Mouse (Mus musculus) kidney, adult 2 months (tissue): ENCODE results near the gene BC061237. TPM values are rescaled to one million over a fixed set of nuclear protein-coding genes. Genes with fewer than 3 reads are reported as not detected.
"Not testable (repeated sequence)": the region's sequence is repeated elsewhere in the genome, so short reads cannot be mapped to it uniquely, and the experiment has no call there.

Source experiments
- DNase-seq: peaks from one replicate; pipeline ENCODE4 v3.0.0; 2021
- H3K27ac ChIP-seq: fragments of 200-500 bp; 2 replicates; pipeline ENCODE4 v1.5.1; 2012; ENCODE audit warnings: low read depth, low read length, control low read depth, inconsistent platforms; ENCODE audit not compliant: insufficient read depth
- H3K27me3 ChIP-seq: fragments of 200-500 bp; replicated peaks from 2 replicates; pipeline ENCODE4 v1.6.1; 2012; ENCODE audit warnings: mild to moderate bottlenecking, moderate library complexity, low read length, inconsistent platforms; ENCODE audit not compliant: control insufficient read depth, insufficient read depth
- H3K36me3 ChIP-seq: fragments of 200-500 bp; 2 replicates; pipeline ENCODE4 v1.6.1; 2012; ENCODE audit warnings: mild to moderate bottlenecking, moderate library complexity, low read length, inconsistent platforms; ENCODE audit not compliant: control insufficient read depth, insufficient read depth
- H3K4me1 ChIP-seq: fragments of 200-500 bp; 2 replicates; pipeline ENCODE4 v1.6.1; 2011; ENCODE audit warnings: low read length; ENCODE audit not compliant: control insufficient read depth, insufficient read depth
- H3K4me3 ChIP-seq: fragments of 200-500 bp; 2 replicates; pipeline ENCODE4 v1.5.1; 2011; ENCODE audit warnings: mild to moderate bottlenecking, low read depth, low read length, control low read depth; ENCODE audit not compliant: insufficient read depth
- WGBS: fragments of 180-500 bp; shearing (Covaris S2); methylation state at CpG from one replicate; pipeline ENCODE4 v1.1.7; 2018; 5-methylcytosine and 5-hydroxymethylcytosine counted together
- polyA plus RNA-seq: library from polyadenylated mRNA; depleted of rRNA; stranded (reverse); fragments of >200 nt; gene quantifications from 2 replicates; pipeline ENCODE4 v1.2.3, GENCODE M21; 2012; rRNA removed

Gene BC061237
- not detected in 2 replicates for polyA plus RNA-seq

- H3K36me3 ChIP-seq, H3K4me1 ChIP-seq, H3K27ac ChIP-seq, H3K4me3 ChIP-seq, DNase-seq, H3K27me3 ChIP-seq: not testable (repeated sequence)
- WGBS = 100% methylated on average over 1 of the region's 1 CpGs
Measured at GRCm38 (mm10) chr14:44492163-44492562, at the start of gene BC061237. BC061237 (plus strand) TSS chr14:44492463.

GRCm38 (mm10) chr14:44517976-44518375, 25.7 kb downstream of the BC061237 start, which contains the start of gene Gm17093:
Gm17093 (plus strand) TSS chr14:44518276.
- WGBS = 87% methylated on average over 5 of the region's 5 CpGs
- not testable (repeated sequence) for H3K4me1 ChIP-seq, H3K4me3 ChIP-seq, H3K27ac ChIP-seq, H3K27me3 ChIP-seq, H3K36me3 ChIP-seq, DNase-seq

- not testable (repeated sequence) for H3K36me3 ChIP-seq, H3K27ac ChIP-seq, DNase-seq, H3K27me3 ChIP-seq, H3K4me3 ChIP-seq, H3K4me1 ChIP-seq
- WGBS = 77% methylated on average over 5 of the region's 5 CpGs
Measured at GRCm38 (mm10) chr14:44547961-44548360, 55.7 kb downstream of the BC061237 start.

Other genes starting within 250 kb of the BC061237 start
- gene Gm8220, start 206.9 kb upstream of the BC061237 start, polyA plus RNA-seq = not detected in 2 replicates
- not detected in 2 replicates for gene Gm5930, start 153.9 kb upstream of the BC061237 start, polyA plus RNA-seq
- not detected in 2 replicates for gene Gm8229, start 127.1 kb upstream of the BC061237 start, polyA plus RNA-seq
- gene Gm3371, start 81.8 kb upstream of the BC061237 start, polyA plus RNA-seq = not detected in 2 replicates
- gene Gm8232, start 58.8 kb upstream of the BC061237 start, polyA plus RNA-seq = not detected in 2 replicates
- not detected in 2 replicates for gene Gm17093, start 25.8 kb downstream of the BC061237 start, polyA plus RNA-seq
- gene Gm8247, start 90.7 kb downstream of the BC061237 start, polyA plus RNA-seq = not detected in 2 replicates
- gene Gm5624, start 135.5 kb downstream of the BC061237 start, polyA plus RNA-seq = not detected in 2 replicates
- gene Gm8257, start 214.0 kb downstream of the BC061237 start, polyA plus RNA-seq = not detected in 2 replicates